Mouse (Mus musculus): ENCODE measurements at regions not wholly inside any gene's neighbourhood (a gene's known extent, or its start where the extent isn't known, plus 50 kb on each side); places are given as distances from the start of the nearest gene placed in this dataset.

- Histone ChIP-seq H3K27me3 (ENCODE audit: insufficient read depth, low read length) (no peaks in the 10 kb centered on the region), H3K4me1 (ENCODE audit: insufficient read depth, low read length) (no peaks in the 10 kb centered on the region), H3K36me3 (ENCODE audit: insufficient read depth, low read length) (no peaks in the 10 kb centered on the region), H3K27ac (ENCODE audit: low read depth, low read length) (no peak overlapping the region), H3K9me3 (ENCODE audit: low read length) (peaks cover 3% of the 10 kb centered on the region; the same call in 1 of the 2 replicates), H3K9ac (replicated peaks; ENCODE audit: low read length, poor library complexity, severe bottlenecking) (no peak overlapping the region), H3K4me2 (ENCODE audit: low read depth, low read length, poor library complexity, severe bottlenecking) (no peak overlapping the region), H3K4me3 (ENCODE audit: low read depth, low read length) (no peak overlapping the region)
- TF ChIP-seq CTCF (IDR thresholded peaks at IDR 0.05) = no peak
- DNase-seq (ENCODE audit: low spot score) = no peak
- ATAC-seq (ENCODE audit: low FRiP score) = no peak
- 78% methylated on average over 3 of the region's 3 CpGs for WGBS
Observed at GRCm38 (mm10) chr5:112004041-112004440, 248.3 kb downstream of the Cryba4 start.

- H3K27ac ChIP-seq (ENCODE audit: low read depth, low read length) = 0 out of 2 replicates have a peak overlapping the region, but pooled peaks have one; percentile 0
Observed at GRCm38 (mm10) chr5:112012505-112013164, 239.7 kb downstream of the Cryba4 start.

GRCm38 (mm10) chr5:112018925-112019324 lies 233.4 kb downstream of the Cryba4 start:
- no peaks in the 10 kb centered on the region for H3K9me3 ChIP-seq (ENCODE audit: low read length)
- no peak overlapping the region for H3K27ac ChIP-seq (ENCODE audit: low read depth, low read length)
- no peak for ATAC-seq (ENCODE audit: low FRiP score)
- no peak overlapping the region for H3K4me3 ChIP-seq (ENCODE audit: low read depth, low read length)
- WGBS = 55% methylated on average over 7 of the region's 7 CpGs
- no peak overlapping the region for H3K9ac ChIP-seq (replicated peaks; ENCODE audit: low read length, poor library complexity, severe bottlenecking)
- no peaks in the 10 kb centered on the region for H3K36me3 ChIP-seq (ENCODE audit: insufficient read depth, low read length)
- H3K4me1 ChIP-seq (ENCODE audit: insufficient read depth, low read length) = no peaks in the 10 kb centered on the region
- peak; percentile 47 for DNase-seq (ENCODE audit: low spot score)
- no peak overlapping the region for H3K4me2 ChIP-seq (ENCODE audit: low read depth, low read length, poor library complexity, severe bottlenecking)
- H3K27me3 ChIP-seq (ENCODE audit: insufficient read depth, low read length) = no peaks in the 10 kb centered on the region
- no peak for TF ChIP-seq CTCF (IDR thresholded peaks at IDR 0.05)

More at GRCm38 (mm10) chr5:112012505-112013164, 239.7 kb downstream of the Cryba4 start:
- TF ChIP-seq CTCF (IDR thresholded peaks at IDR 0.05) = no peak
- H3K4me2 ChIP-seq (ENCODE audit: low read depth, low read length, poor library complexity, severe bottlenecking) = no peak overlapping the region
- no peaks in the 10 kb centered on the region for H3K27me3 ChIP-seq (ENCODE audit: insufficient read depth, low read length)
- WGBS = 23% methylated on average over 9 of the region's 9 CpGs
- DNase-seq (ENCODE audit: low spot score) (peak; percentile 76), ATAC-seq (ENCODE audit: low FRiP score) (peak; percentile 71)
- peaks cover 7% of the 10 kb centered on the region; the same call in 1 of the 2 replicates for H3K4me1 ChIP-seq (ENCODE audit: insufficient read depth, low read length)
- no peaks in the 10 kb centered on the region for H3K9me3 ChIP-seq (ENCODE audit: low read length)
- H3K9ac ChIP-seq (replicated peaks; ENCODE audit: low read length, poor library complexity, severe bottlenecking) = no peak overlapping the region
- H3K36me3 ChIP-seq (ENCODE audit: insufficient read depth, low read length) = no peaks in the 10 kb centered on the region
- no peak overlapping the region for H3K4me3 ChIP-seq (ENCODE audit: low read depth, low read length)

- WGBS = 49% methylated on average over 2 of the region's 2 CpGs
- peak; percentile 82 for DNase-seq (ENCODE audit: low spot score)
- no peak overlapping the region for H3K9ac ChIP-seq (replicated peaks; ENCODE audit: low read length, poor library complexity, severe bottlenecking)
- H3K27me3 ChIP-seq (ENCODE audit: insufficient read depth, low read length) = no peaks in the 10 kb centered on the region
- H3K9me3 ChIP-seq (ENCODE audit: low read length) = no peaks in the 10 kb centered on the region
- no peaks in the 10 kb centered on the region for H3K4me1 ChIP-seq (ENCODE audit: insufficient read depth, low read length)
- H3K36me3 ChIP-seq (ENCODE audit: insufficient read depth, low read length) = no peaks in the 10 kb centered on the region
- no peak overlapping the region for H3K4me3 ChIP-seq (ENCODE audit: low read depth, low read length)
- H3K27ac ChIP-seq (ENCODE audit: low read depth, low read length) = no peak overlapping the region
- no peak overlapping the region for H3K4me2 ChIP-seq (ENCODE audit: low read depth, low read length, poor library complexity, severe bottlenecking)
- ATAC-seq (ENCODE audit: low FRiP score) = peak; percentile 65; the same call in 1 of the 2 replicates
- no peak for TF ChIP-seq CTCF (IDR thresholded peaks at IDR 0.05)
Observed at GRCm38 (mm10) chr5:112020882-112021281, 231.4 kb downstream of the Cryba4 start.

GRCm38 (mm10) chr5:112029955-112030354 lies 222.4 kb downstream of the Cryba4 start:
- H3K9me3 ChIP-seq (ENCODE audit: low read length) = no peaks in the 10 kb centered on the region
- peaks cover 12% of the 10 kb centered on the region for H3K4me1 ChIP-seq (ENCODE audit: insufficient read depth, low read length)
- H3K27ac ChIP-seq (ENCODE audit: low read depth, low read length) = peak overlapping the region; percentile 83
- peak; percentile 71 for ATAC-seq (ENCODE audit: low FRiP score)
- no peak for TF ChIP-seq CTCF (IDR thresholded peaks at IDR 0.05)
- WGBS = 12% methylated on average over 11 of the region's 11 CpGs
- no peaks in the 10 kb centered on the region for H3K27me3 ChIP-seq (ENCODE audit: insufficient read depth, low read length)
- peak; percentile 89 for DNase-seq (ENCODE audit: low spot score)
- H3K9ac ChIP-seq (replicated peaks; ENCODE audit: low read length, poor library complexity, severe bottlenecking) = no peak overlapping the region
- H3K36me3 ChIP-seq (ENCODE audit: insufficient read depth, low read length) = no peaks in the 10 kb centered on the region
- no peak overlapping the region for H3K4me3 ChIP-seq (ENCODE audit: low read depth, low read length)
- H3K4me2 ChIP-seq (ENCODE audit: low read depth, low read length, poor library complexity, severe bottlenecking) = no peak overlapping the region

- ATAC-seq (ENCODE audit: low FRiP score) (no peak), DNase-seq (ENCODE audit: low spot score) (no peak)
- no peaks in the 10 kb centered on the region for H3K27me3 ChIP-seq (ENCODE audit: insufficient read depth, low read length)
- no peak overlapping the region for H3K4me2 ChIP-seq (ENCODE audit: low read depth, low read length, poor library complexity, severe bottlenecking)
- H3K27ac ChIP-seq (ENCODE audit: low read depth, low read length) = no peak overlapping the region
- no peak overlapping the region for H3K9ac ChIP-seq (replicated peaks; ENCODE audit: low read length, poor library complexity, severe bottlenecking)
- no peak overlapping the region for H3K4me3 ChIP-seq (ENCODE audit: low read depth, low read length)
- no peaks in the 10 kb centered on the region for H3K9me3 ChIP-seq (ENCODE audit: low read length)
- no peaks in the 10 kb centered on the region for H3K36me3 ChIP-seq (ENCODE audit: insufficient read depth, low read length)
- no peak for TF ChIP-seq CTCF (IDR thresholded peaks at IDR 0.05)
- H3K4me1 ChIP-seq (ENCODE audit: insufficient read depth, low read length) = peaks cover 12% of the 10 kb centered on the region
Observed at GRCm38 (mm10) chr5:112032036-112032435, 220.3 kb downstream of the Cryba4 start.
